Mouse (Mus musculus) erythroblast, embryonic 14.5 days (primary cell): ENCODE results near the gene Cxcl14.

Experiments used
- GATA1 ChIP-seq: IDR thresholded peaks from 2 replicates; pipeline ENCODE4 v1.6.1; 2012; ENCODE audit warnings: low read length, inconsistent platforms, mixed read lengths
- TAL1 ChIP-seq: IDR thresholded peaks from 3 replicates; pipeline ENCODE4 v1.6.1; 2012; ENCODE audit warnings: low read length, inconsistent platforms, mixed read lengths

- no peak for TF ChIP-seq GATA1
- no peak for TF ChIP-seq TAL1
Measured at GRCm38 (mm10) chr13:56243104-56243503, 53.2 kb downstream of the Cxcl14 start.
